Mouse (Mus musculus) liver, embryonic 14.5 days (tissue): Measurements from ENCODE around the gene Caps2.

Experiments used
- CTCF ChIP-seq: IDR thresholded peaks from 2 replicates; pipeline ENCODE4 v1.5.1; 2016; ENCODE audit warnings: antibody characterized with exemption, low read depth, control low read depth
- EP300 ChIP-seq: IDR thresholded peaks from 2 replicates; pipeline ENCODE4 v1.6.1; 2016; ENCODE audit warnings: antibody characterized with exemption, low read depth

DNA sequence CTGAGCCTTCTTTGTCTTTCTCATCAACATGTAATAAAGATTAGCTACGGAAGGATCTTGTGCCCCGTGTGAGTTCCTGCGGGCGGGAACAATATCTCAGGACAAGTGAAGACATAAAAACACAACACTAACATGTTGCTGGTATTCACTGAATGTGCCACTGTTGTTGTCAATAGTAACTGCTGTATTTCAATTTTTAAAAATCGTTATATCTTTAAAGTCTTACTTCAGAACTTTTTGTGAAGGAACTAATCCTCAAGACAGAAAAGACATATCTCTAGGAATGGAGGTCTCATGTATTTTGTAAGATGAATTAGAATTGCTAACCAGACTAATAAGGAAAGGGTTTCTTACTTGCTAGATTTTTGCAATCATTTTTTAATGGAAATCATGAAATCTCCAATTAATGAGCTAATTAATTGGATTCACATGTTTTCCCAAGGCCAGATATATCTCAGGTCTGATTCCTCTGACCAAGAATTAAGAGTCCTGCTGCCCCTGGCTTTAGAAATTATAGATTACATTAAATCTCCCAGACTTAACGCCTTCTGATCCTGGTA lies 24.5 kb upstream of the Caps2 start:
- TF ChIP-seq CTCF (no peak), EP300 (no peak)
